Mouse (Mus musculus) urinary bladder, postnatal 14 days (tissue): ENCODE measurements around the gene Asic2.

Experiments used
- DNase-seq: peaks from one replicate; pipeline ENCODE4 v3.0.0; 2021; ENCODE audit warnings: low spot score

Gene Asic2

DNA sequence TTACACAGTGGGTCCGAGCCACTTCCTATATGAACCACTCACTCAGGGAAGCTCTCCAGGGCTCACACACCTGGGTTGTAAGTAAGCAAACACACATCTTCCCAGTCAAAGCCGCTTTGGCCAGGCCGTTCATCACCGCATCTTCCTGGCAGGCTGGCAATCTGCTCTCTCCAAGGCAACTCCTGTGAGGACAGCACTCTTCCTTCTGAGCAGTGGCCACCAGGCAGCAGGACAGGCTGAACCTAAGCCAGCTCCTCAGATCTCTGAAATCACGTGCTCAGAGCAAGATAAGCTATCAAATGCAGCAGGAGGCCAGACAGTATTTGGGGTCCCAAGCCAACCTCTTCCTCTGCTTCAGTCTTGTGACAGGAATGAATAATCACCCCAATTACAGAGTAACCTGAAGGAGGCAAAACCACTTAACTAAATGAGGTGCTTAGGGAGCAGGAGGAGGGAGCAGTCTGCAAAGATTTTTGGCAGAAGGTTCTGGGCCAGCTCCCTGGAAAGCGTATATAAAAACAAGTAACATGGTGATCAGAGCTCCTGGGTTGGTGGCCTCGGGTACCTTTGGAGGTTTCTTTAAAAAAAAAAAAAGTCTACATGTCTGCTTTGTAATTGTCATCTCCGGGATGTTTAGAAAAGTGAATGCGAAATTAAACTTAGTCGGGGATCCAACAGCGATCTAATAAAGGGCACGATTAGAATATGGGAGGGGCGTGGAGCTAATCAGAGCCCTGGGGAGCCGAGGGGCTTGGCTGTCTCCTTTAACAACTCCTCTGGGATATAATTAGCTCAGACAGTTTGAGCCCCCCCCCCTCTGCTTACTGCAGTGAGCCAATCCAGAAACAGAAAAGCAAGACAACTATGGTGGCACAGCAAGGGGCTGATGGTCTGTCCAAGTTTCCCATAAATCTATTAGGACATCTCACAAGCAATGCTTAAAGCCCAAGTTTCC is 450.0 kb downstream of the Asic2 start:
- no peak for DNase-seq

- no peak for DNase-seq
These were observed 452.5 kb downstream of the Asic2 start for GRCm38 (mm10) chr11:81515754-81516153.

- DNase-seq = no peak
These were observed 455.8 kb downstream of the Asic2 start for GRCm38 (mm10) chr11:81512434-81512833.

- DNase-seq = no peak
These were observed 456.9 kb downstream of the Asic2 start for GRCm38 (mm10) chr11:81511401-81511800.

DNA sequence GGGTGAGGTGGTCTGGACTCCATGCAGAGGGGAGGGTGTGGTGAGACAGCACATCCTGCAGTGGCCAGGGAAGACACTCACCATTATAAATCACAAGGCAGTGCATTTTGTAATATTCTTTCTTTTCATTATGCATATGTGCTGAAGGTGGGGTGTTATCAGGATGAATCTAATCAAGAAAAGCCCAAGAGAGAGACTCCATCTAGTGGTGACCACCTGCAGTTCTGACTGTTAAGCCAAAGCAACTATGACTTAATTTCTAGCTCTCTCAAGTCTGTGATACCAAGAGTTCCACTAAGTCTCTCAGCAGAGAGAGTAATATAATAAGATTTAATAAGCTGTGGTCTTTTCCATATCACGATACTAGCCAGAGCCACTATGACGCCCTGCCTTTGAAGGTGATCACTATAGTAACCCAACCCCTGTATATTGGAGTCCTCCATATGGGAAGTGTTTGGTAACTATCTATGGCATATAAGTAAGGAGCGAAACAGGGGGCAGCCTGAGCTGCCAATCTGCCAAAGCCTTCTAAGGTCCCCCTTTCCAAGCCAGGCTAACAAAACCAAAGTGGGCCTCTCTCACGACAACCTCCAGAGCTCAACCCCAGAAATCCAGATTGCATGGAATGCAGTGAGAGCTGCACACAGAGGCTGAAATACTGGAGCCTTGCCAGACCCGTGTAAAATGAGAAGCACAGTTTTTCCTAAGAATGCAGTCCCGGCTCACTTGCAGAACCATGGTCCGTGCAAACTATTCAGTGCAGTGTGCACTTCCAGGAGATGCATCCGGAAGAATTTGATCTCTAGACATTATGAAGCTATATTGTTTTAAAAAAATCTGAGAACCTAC is 459.6 kb downstream of the Asic2 start:
- DNase-seq = no peak

DNA sequence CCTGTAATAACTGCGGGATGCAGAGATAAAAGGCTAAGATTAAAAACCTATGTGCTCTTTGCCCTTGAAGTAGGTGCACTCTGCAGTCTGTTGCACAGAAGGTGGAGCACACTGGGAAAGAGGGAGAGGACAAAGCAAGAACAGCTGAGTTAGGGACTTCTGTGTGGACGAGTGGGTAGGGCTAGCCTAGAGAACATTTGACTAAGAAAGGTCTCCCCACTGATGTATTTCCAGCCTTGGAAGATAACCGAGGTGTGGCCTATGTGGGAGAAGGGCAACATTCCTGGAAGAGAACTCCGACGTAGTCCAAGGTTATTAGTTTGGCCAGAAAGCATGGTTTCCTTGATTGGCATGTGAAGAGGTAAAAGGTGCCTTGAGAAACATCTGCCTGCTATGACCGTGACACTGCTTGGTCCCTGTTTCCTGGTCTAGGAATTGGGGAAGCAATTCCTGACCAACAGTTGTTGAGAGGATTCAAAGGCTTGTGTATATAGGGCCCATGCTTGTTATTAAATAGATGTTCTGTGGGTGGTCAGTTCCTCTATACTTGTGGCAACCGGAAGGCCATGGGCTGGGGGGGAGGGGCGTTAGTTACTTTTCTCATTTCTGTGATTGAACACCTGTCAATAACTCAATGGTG is 463.3 kb downstream of the Asic2 start:
- DNase-seq = no peak

DNA sequence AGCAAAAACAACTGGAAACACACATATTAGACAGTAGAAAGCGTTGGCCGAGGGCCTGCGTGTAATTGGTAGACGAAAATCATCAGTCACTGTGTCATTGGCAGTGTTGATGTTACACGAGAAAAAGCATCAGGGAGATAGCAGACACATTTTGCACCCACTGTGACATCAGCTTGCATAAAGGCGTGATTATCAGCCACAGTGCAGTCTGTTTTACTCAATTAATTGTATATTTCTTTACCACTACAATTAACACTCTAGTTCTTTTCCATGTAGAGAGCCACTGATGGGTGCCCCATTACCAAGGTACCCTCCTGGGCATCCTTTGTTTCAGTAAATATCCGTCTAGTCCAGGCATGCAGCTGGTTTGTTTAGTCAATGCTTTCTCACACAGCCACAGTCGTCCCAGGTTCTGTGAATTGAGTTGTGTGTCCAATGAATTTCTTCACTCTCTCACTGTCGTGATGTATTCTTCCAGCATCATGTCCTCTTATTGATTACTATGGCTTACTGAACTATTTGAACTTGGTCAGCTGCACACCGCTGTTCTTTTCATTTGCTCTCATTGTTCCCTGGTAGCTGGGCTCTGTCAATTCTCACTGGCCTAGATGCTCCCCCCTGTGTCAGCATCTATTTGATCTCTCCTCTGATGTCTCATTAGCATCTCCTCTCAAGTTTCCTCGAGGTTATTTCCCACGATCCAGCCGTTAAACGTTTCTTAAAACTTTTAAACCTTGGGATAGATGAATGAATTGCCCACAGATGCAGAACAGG is 466.6 kb downstream of the Asic2 start:
- no peak for DNase-seq

DNA sequence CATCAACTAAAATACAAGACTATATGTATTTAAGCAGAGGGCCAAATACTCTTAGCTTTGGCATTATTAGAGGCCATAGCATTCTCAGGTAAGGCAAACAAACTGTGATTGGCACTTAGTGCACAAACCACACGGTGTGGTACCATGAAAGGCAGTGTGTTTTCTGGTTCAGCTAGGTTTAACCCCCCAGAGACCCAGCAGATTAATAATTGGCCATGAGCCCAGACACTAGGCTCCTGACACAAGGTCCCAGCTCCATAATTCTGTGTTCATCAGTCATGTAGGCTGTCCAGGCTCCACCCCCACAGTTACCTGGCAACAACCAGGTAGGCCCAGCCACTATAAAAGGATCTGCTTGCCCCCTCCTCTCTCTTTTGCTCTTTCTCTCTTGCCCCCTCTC is 469.3 kb downstream of the Asic2 start:
- DNase-seq = no peak

DNA sequence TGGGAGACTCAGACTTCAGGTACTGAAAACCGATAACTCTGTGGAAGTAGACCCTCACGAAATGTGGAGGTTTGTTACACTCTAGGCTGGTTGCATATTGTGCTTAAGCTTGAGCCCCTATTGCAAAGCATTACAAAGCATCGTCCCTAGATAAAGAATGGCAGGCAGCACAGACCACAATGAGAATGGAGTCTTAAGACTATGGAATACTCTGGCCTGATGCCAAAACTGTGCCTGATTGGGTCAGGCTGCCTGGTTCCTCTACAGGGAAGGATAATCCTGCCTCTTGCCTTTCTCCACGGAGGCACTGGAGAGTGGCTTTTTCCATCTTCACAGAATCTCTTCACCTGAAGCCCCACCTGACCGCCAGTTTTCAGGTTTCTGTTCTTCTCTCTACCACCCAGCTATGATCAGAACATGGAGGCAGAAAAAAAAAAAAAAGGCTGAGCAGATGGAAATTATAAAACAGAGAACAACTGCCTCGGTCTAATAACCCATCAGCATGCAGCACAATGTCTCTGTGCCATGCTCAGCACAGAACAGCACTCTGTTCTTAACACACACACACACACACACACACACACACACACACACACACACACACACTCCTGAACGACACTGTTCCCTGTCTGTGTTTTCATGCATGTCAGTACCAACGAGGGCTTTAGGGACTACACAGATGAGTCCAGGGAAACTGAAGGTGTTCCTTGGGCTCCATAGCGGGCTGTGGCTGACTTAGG is 470.4 kb downstream of the Asic2 start:
- no peak for DNase-seq

- DNase-seq = no peak
These were observed 471.8 kb downstream of the Asic2 start for GRCm38 (mm10) chr11:81496446-81496845.

GRCm38 (mm10) chr11:81492351-81492750 is 475.9 kb downstream of the Asic2 start:
- no peak for DNase-seq

DNA sequence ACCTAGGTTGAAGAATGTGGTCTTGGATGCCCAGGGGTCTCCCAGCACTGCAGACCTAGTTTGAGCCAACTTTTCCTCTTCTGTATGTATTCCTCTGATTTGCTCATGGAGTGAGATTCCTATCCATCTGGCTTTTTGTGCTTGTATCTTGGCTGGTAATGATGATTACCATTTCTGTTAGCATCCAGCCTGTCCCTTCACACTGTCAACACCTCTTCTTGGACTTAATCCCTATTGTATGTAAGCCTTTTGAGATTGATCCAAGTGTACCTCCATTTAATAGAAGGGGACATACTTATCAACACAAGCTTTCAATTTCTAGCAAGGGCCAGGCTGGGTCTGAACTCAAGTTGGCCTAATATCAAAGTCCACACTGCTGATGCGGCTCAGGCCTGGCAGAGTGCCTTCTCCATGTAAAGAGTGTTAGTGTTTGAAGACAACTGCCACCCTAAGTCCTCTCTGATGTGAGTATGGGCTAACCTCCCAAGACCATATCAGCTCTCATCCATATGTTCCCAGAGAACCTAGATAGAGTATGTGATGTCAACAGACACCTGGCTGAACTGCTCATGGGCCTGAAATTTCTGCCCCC is 479.0 kb downstream of the Asic2 start:
- DNase-seq = no peak

GRCm38 (mm10) chr11:81488681-81489080 is 479.6 kb downstream of the Asic2 start:
- no peak for DNase-seq

GRCm38 (mm10) chr11:81486265-81486940 is 481.9 kb downstream of the Asic2 start:
- no peak for DNase-seq

DNA sequence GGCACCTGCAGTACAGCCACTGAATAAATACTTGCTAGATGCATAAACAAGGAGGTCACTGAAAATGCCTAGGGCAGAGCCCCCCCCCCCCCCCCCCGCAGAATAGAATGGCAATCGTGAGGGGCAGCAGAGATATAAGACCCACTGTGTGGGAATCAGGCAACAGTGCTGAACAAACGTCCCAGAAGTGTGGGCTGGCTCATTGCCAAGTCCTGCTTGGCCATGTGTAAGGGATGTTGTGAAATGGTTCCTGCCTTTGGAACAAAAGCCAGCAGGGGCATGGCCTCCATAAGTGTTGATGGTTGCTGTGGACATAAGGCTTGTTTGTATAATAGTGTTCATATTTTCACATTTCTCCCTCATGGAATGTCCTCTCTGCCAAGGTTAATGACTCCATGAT is 487.1 kb downstream of the Asic2 start:
- DNase-seq = no peak

DNA sequence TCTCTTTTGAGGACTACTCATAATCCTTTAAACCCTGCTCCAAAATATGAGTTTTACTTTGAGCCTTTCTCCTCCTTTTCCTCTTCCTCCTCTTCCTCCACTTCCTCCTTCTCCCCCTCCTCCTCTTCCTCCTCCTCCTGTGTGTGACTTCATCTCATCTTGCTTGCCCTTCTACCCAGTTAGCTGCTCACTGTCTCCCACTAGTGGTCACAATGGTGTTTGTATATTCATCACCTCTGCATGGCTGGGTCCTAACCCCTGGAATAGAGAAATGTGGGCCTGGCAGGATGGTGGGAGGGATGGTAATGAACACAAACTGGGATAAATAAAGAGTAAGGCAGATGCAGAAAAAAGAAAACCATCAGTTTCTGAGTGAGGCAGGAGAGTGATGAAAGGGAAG is 492.0 kb downstream of the Asic2 start:
- no peak for DNase-seq

DNA sequence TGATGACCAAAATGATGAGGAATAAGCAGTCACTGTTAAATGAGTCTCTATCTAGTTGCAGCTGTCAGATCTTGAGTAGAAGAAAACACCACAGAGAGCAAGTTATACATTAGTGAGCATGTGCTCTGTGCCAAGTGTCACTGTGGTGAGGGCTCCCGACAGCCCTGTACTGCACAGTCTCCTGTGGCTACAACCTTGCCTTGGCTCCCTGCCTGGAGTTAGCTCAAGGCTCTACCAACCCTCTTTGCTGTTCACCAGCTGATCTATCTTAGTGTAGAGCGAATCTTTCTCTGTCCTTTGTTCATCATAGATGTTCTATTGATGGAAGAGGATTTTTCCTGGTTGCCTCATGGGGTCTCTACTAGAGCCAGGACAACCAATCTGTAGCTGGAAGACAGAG is 494.1 kb downstream of the Asic2 start:
- DNase-seq = no peak

GRCm38 (mm10) chr11:81462199-81462598 is 506.1 kb downstream of the Asic2 start:
- DNase-seq = peak; percentile 15

- DNase-seq = no peak
These were observed 506.5 kb downstream of the Asic2 start for GRCm38 (mm10) chr11:81461748-81462147.

- peak; percentile 9 for DNase-seq
These were observed 513.3 kb downstream of the Asic2 start for GRCm38 (mm10) chr11:81454921-81455320.
